Mouse (Mus musculus): ENCODE data around the gene Tmem256.
A peak's percentile ranks its signal among the peaks of the same experiment; 100 is the strongest.

Gene Tmem256

GRCm38 (mm10) chr11:69837952-69838713 lies at the start of gene Tmem256:
Tmem256 (plus strand) TSS chr11:69838514.
- peak; percentile 92 for DNase-seq (ENCODE audit: low read depth, low spot score)

DNA sequence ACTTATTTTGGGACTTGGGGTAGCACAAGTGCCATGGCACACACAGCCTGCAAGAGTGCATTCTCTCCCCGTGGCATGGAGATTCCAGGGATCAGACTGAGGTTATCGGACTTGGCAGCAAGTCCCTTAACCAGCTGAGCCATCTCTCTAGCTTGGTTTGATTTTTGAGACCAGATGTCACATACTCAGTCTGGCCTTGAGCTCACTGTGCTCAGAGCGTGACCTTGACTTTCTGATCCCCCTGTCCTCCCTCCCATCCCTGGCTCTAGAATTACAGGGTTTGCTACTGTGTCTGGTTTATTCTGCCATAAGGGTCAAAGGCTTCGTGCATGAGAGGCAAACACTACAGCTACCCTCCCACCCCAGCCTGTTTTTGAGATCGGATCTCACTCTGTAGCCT lies 48.9 kb upstream of the Tmem256 start:
- DNase-seq (ENCODE audit: low read depth, low spot score), result no peak

DNA sequence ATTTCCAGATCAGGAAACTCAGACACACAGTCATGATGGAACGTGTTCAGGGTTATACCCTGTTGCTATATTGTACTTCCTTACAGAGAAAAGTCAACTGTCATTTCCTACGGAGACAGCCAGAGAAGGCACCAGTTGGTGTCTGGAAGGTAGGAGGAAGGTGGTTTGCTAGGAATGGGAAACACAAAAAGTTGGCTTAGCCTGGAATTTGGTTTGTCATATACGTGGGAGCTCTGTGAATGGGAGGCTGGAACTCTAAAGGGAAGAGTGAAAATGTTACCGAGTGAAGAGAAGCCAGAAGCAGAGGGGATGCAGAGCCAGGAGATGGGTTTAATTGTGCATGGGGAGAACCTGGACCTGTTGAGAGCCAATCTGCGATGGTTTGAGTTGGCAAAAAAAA lies 46.9 kb upstream of the Tmem256 start:
- no peak for DNase-seq (ENCODE audit: low read depth, low spot score)

DNA sequence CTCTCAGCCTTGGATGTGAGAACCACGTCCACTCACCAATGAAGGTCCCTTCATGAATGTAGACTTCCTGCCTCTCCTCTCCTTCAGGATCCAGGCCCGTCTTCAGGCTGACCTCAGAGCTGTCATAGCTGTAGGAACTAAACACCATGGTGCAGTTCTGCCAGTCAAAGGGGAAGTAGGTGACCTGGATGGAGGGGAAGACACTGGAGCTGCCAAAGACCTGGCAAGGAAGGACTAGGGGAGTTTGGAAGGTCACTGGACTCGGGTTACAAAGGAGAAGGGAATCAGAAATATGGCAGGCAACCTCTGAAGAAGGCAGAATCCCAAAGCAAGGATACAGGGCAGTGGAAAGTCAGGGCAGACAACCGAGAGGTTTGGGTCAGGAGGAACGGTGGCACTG lies 44.9 kb upstream of the Tmem256 start:
- no peak for DNase-seq (ENCODE audit: low read depth, low spot score)

- DNase-seq (ENCODE audit: low read depth, low spot score), result peak; percentile 94
Measured at GRCm38 (mm10) chr11:69795168-69795982, 42.9 kb upstream of the Tmem256 start, which contains the start of gene Chrnb1. Chrnb1 (minus strand) TSS chr11:69795943.

GRCm38 (mm10) chr11:69795983-69796435 lies 42.3 kb upstream of the Tmem256 start:
- DNase-seq (ENCODE audit: low read depth, low spot score), result no peak

GRCm38 (mm10) chr11:69797924-69798323 lies 40.4 kb upstream of the Tmem256 start:
- DNase-seq (ENCODE audit: low read depth, low spot score), result no peak

DNA sequence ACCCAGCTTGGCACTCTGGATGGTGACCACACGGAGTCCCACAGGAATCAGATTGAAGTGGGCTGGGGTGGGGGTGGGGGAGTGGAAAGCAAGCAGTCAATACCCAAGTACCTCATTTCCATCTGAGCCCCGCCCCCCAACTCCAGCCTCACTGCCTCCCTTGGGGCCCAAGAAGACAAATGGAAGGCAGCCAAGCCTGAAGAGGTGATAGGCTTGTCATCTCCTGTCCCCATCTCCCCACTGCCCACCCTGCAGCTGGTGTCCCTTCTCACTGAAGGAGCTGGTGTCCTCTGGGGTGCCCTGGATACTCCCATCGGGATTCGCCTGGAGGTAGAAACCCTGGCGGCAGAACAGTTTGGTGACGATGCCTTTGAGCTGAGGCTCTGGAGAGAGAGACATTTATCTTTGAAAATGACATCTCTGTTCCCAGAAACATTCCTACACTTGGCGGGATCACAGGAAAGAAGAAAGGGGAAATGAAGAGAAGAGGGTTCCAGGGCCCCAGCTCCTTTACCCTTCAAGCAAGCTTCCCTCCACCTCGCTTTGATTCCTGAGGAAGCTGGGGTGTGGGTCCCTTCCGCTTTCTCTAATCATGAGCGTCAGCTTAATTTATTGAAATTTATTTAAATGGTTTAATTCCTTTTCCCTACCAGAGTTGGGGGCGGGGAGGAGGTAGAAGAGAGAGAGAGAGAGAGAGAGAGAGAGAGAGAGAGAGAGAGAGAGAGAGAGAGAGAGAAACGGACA lies 38.7 kb upstream of the Tmem256 start:
- no peak for DNase-seq (ENCODE audit: low read depth, low spot score)

DNA sequence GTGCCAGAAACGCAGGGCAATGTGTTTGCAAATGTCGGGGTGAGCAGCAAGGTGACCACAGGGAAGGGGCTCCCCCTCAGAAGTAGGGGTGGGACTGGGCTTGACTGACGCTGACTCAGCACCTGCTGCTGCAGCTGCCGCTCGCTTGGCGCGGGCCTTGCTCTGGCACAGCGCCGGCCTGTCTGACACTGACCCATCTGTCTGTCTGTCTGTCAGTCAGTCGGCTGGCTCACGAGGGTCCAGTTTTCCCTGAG lies 38.2 kb upstream of the Tmem256 start:
- no peak for DNase-seq (ENCODE audit: low read depth, low spot score)

DNA sequence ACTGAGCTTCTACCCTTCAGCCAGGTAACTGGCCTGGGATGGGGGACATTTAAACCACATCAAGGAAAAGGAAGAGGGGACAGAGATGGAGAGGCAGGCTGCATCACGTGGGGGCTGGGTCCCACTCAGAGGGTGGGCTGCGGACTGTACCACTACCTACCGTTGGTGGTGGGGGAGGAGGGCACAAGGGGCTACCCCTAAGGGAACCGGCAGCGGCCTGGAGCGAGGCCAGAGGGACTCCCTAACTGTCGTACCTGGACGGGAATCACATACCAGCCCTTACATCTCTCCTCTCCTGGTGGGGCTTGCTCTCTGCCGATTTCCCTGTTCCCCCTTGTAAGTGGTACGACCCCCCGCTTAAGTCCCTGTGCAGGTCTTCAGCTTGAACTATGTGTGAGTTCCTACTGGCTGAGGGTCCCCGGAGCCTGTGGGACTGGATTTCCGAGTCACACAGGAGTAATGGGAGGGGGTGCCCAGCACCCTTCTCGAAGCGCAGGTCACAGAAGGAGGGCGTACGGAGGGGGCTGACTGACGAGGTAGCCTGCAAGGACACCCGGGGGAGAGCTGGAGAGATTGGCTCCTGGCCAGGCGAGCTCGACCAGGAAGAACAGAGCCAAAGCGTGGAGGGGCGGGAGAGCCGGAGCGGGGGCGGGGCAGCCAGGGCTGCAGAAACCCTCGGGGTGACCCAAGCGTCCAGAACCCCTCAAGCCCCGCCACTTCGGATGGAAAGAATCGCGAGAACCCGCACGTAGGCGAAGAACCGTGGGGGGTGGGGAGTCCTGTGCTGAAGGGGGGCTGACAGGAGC lies 37.7 kb upstream of the Tmem256 start:
- no peak for DNase-seq (ENCODE audit: low read depth, low spot score)

GRCm38 (mm10) chr11:69801379-69801977 lies 36.8 kb upstream of the Tmem256 start, which contains the start of gene Fgf11:
Fgf11 (minus strand) TSS chr11:69801857.
- DNase-seq (ENCODE audit: low read depth, low spot score), result no peak

DNA sequence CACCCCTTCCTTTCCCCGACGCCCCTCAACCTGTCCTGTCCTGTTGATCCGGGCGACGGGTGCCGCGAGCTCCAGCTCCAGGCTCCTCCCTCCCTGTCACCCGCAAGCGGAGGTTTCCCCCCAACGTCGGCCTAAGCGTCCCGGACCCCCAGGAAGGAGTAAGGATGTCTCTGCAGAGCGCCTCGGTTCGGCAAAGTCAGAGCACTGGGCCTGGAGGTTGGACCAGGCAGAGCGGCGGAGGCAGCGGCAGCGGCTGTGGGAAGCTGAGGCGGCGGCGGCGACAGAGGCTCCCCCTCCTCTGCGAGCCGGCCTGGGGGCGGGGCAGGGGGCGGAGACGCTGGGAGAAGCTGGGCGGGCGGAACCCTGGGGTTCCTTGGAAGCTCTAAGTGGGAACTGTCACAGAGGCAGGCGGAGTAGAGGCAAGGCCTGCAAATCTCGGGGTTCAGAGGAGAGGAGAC lies 35.6 kb upstream of the Tmem256 start:
- no peak for DNase-seq (ENCODE audit: low read depth, low spot score)

- no peak for DNase-seq (ENCODE audit: low read depth, low spot score)
Measured at GRCm38 (mm10) chr11:69803328-69803727, 35.0 kb upstream of the Tmem256 start.

DNA sequence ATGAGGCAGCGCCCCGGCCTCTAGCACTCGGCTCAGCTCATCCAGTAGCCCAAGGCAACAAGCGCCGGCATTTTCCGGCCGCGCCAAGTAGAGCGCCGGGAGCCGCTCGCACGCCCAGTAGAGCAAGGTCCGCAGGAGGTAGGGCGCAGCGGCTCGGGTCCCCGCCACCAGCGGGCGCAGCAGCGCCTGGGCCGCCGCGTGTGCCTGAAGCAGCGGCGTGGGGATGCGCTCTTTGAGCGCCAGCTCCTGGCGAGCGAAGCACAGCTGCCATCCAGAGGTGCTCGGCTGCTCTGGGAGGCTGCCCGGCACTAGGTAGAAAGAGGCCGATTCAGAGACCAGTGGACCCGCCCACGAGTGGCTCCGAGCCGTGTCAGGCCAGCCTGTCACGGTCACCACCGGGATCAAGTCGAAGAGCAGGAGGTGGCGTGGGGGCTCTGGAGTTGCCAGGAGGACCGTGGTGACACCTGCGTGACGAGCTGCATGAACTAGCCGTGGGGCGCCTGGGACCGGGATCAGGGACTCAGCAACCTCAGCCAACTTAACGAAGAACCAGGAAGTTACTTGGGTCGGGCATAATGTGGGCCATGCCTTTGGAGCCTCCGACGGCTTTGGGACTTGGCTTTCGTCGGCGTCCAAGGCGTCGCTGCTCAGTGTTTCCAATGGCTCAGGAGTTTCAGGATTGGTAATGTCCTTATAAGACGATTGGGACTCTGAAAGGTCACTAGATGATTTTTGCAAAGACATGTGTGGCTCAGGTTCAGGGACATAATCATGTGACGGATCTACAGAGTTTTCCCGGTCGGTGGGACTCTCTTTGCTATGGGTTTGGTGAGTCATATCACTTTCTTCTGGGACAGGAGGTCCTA lies 34.3 kb upstream of the Tmem256 start:
- no peak for DNase-seq (ENCODE audit: low read depth, low spot score)

GRCm38 (mm10) chr11:69804652-69804940 lies 33.7 kb upstream of the Tmem256 start:
- DNase-seq (ENCODE audit: low read depth, low spot score), result no peak

- DNase-seq (ENCODE audit: low read depth, low spot score), result no peak
Measured at GRCm38 (mm10) chr11:69804972-69805909, 33.1 kb upstream of the Tmem256 start, which contains the start of gene Tmem102. Tmem102 (minus strand) TSS chr11:69805624.

DNA sequence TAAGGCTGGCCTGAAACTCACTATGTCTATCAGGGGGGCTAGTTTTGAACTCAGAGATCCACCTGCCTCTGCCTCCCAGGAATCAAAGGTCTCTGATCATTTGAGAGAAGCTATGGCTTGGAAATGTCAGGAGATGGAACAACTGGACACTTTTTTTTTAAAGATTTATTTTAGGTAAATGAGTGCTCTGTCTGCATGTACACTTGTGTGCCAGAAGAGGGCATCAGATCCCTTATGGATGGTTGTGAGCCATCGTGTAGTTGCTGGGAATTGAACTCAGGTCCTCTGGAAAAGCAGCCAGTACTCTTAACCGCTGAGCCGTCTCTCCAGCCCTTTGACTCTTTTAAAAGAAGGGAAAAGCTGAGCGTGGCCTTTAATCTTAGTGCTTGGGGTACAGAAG lies 31.9 kb upstream of the Tmem256 start:
- DNase-seq (ENCODE audit: low read depth, low spot score), result no peak

- DNase-seq (ENCODE audit: low read depth, low spot score), result no peak
Measured at GRCm38 (mm10) chr11:69807641-69808040, 30.7 kb upstream of the Tmem256 start.

GRCm38 (mm10) chr11:69810280-69810679 lies 28.0 kb upstream of the Tmem256 start:
- DNase-seq (ENCODE audit: low read depth, low spot score), result no peak

Data from c-Kit-negative CD71-positive TER-119-positive erythroid progenitor cells, embryonic 14.5 days (primary cell).